Mouse (Mus musculus) testis, adult 2 months (tissue): ENCODE results near the gene Cul4a. TPM values are rescaled to one million over a fixed set of nuclear protein-coding genes. Genes with fewer than 3 reads are reported as not detected.

Experiments
- H3K27ac ChIP-seq: fragments of 200-500 bp; 2 replicates; pipeline ENCODE4 v1.5.1; 2012; ENCODE audit warnings: low read depth, low read length; ENCODE audit not compliant: control insufficient read depth, insufficient read depth
- H3K27me3 ChIP-seq: fragments of 200-500 bp; 2 replicates; pipeline ENCODE4 v1.6.1; 2012; ENCODE audit warnings: mild to moderate bottlenecking, low read length, moderate library complexity; ENCODE audit not compliant: control insufficient read depth, insufficient read depth
- H3K36me3 ChIP-seq: fragments of 200-500 bp; 2 replicates; pipeline ENCODE4 v1.6.1; 2012; ENCODE audit warnings: mild to moderate bottlenecking, low read length; ENCODE audit not compliant: control insufficient read depth, insufficient read depth
- H3K4me1 ChIP-seq: fragments of 200-500 bp; 2 replicates; pipeline ENCODE4 v1.6.1; 2012; ENCODE audit warnings: low read length; ENCODE audit not compliant: control insufficient read depth, insufficient read depth
- H3K4me3 ChIP-seq: fragments of 200-500 bp; 2 replicates; pipeline ENCODE4 v1.5.1; 2012; ENCODE audit warnings: low read depth, mild to moderate bottlenecking, low read length, moderate library complexity, mixed read lengths; ENCODE audit not compliant: control insufficient read depth
- CTCF ChIP-seq: fragments of 200-500 bp; IDR thresholded peaks from 2 replicates; pipeline ENCODE4 v1.5.1; 2012; ENCODE audit warnings: low read depth, mild to moderate bottlenecking, inconsistent platforms, low read length, moderate library complexity; ENCODE audit not compliant: control insufficient read depth, insufficient read depth, insufficient replicate concordance
- POLR2A ChIP-seq: fragments of 200-500 bp; IDR thresholded peaks from 2 replicates; pipeline ENCODE4 v1.6.1; 2012; ENCODE audit warnings: low read depth, mild to moderate bottlenecking, inconsistent platforms, low read length, moderate library complexity; ENCODE audit not compliant: control insufficient read depth
- polyA plus RNA-seq: library from polyadenylated mRNA; depleted of rRNA; stranded (reverse); fragments of >200 nt; gene quantifications from 2 replicates; pipeline ENCODE4 v1.2.3, GENCODE M21; 2012; rRNA removed

Cul4a gene
- polyA plus RNA-seq, 1 experiment, result 68.3 TPM

DNA sequence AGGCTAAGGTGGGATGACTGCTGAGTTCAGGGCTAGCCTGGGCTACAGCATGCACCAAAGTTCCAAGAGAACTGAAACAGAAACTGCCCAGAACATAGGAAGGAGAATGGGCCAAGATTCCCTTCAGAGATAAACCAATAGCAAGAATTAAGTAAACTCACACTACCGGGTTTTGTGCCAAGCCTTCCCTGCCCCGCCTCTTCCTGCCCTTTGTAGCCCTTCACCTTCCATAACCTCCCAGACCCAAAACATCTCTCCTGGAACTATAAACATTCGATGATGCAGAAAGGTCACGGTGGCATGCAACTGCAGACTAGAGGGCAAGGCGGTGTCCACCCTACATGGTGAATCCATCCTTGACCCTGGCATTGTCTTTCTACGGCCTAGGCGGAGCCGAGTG, 84.8 kb downstream of the Cul4a start:
- H3K4me3 ChIP-seq, result peak overlapping the region; percentile 63

GRCm38 (mm10) chr8:13194818-13195217, 89.4 kb downstream of the Cul4a start:
- TF ChIP-seq CTCF (no peak), POLR2A (no peak)
- no peak overlapping the region for H3K4me3 ChIP-seq
- no peaks in the 10 kb centered on the region for H3K27me3 ChIP-seq
- peaks cover 9% of the 10 kb centered on the region for H3K4me1 ChIP-seq
- H3K36me3 ChIP-seq, result no peaks in the 10 kb centered on the region; the same call in none of the 2 replicates
- no peak overlapping the region for H3K27ac ChIP-seq

More for the DNA sequence above, 84.8 kb downstream of the Cul4a start:
- TF ChIP-seq POLR2A (no peak), CTCF (no peak)
- Histone ChIP-seq H3K36me3 (no peaks in the 10 kb centered on the region; the same call in none of the 2 replicates), H3K27me3 (no peaks in the 10 kb centered on the region), H3K4me1 (peaks cover 4% of the 10 kb centered on the region), H3K27ac (no peak overlapping the region)

DNA sequence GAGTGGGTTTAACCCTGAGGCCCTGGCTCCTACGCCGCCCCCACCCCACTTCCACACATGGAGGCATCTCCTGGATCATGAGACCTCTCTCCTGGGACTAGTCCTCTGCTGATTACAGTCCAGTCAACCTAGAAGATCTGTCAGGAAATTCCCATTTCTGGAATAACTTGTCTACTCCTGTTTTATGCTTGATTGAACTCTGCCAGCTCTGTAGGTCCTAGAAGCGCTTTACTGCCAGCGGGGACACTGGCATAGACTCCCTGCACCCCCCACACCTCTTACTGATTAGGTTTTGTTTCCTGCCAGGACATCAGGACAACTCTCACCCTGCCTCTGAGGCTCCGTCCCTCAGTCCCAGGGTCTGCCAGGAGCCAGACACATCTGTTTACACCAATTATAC, 92.1 kb downstream of the Cul4a start:
- TF ChIP-seq CTCF (no peak), POLR2A (no peak)
- no peaks in the 10 kb centered on the region for H3K27me3 ChIP-seq
- H3K4me1 ChIP-seq, result peaks cover 19% of the 10 kb centered on the region
- no peaks in the 10 kb centered on the region for H3K36me3 ChIP-seq
- H3K27ac ChIP-seq, result no peak overlapping the region
- no peak overlapping the region for H3K4me3 ChIP-seq

Other genes with a start within 250 kb of the Cul4a start
- 8.4 and 8.9 TPM in 2 replicates for gene Mcf2l, start 231.8 kb upstream of the Cul4a start, polyA plus RNA-seq
- 1.9 and 2.0 TPM in 2 replicates for gene F7, start 79.6 kb upstream of the Cul4a start, polyA plus RNA-seq
- gene F10, start 68.3 kb upstream of the Cul4a start, polyA plus RNA-seq, result 0.86 and 1.0 TPM in 2 replicates
- gene Proz, start 44.7 kb upstream of the Cul4a start, polyA plus RNA-seq, result 0.07 and 0.18 TPM in 2 replicates
- gene Pcid2, start 162 bp upstream of the Cul4a start, polyA plus RNA-seq, result 54.1 and 61.8 TPM in 2 replicates
- 583 and 634 TPM in 2 replicates for gene Lamp1, start 53.5 kb downstream of the Cul4a start, polyA plus RNA-seq
- gene Grtp1, start 95.0 kb downstream of the Cul4a start, polyA plus RNA-seq, result 1.6 and 97.7 TPM in 2 replicates
- 0.06 TPM in 1 of 2 replicates, not detected in the other for gene Adprhl1, start 148.5 kb downstream of the Cul4a start, polyA plus RNA-seq
- 5.4 and 5.6 TPM in 2 replicates for gene Dcun1d2, start 182.5 kb downstream of the Cul4a start, polyA plus RNA-seq
- 11.5 and 14.2 TPM in 2 replicates for gene Tmco3, start 182.6 kb downstream of the Cul4a start, polyA plus RNA-seq
- gene Tfdp1, start 233.1 kb downstream of the Cul4a start, polyA plus RNA-seq, result 42.0 and 44.9 TPM in 2 replicates